Mouse (Mus musculus): ENCODE results near the gene Mfsd4a. TPM values are rescaled to one million over a fixed set of nuclear protein-coding genes. Genes with fewer than 3 reads are reported as not detected.
A peak's percentile ranks its signal among the peaks of the same experiment; 100 is the strongest.

The Mfsd4a gene
- polyA plus RNA-seq, 1 experiment from 2014 or later: 8.7 TPM

DNA sequence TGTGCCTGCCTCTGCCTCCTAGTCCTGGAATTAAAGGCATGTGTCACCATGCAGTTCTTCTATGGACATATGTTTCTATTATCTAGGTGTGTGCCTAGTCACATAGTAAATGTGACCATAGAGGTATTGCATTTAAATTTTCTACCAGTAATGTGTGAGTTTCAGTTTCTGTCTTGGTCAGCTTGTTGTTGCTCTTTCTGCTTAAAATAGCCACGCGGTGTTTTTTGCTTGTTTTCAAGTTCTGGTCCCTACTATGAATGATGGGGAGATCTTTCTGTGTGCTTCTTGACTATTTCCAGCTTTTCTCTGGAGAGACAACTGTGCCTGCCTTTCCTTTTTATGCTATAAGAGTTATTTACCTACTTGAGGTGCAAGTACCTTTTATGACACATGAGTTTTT is 56.1 kb downstream of the Mfsd4a start:
- WGBS: 81% methylated on average over 2 of the region's 2 CpGs
- no peak overlapping the region for H3K9ac ChIP-seq (ENCODE audit: low read depth, low read length)
- no peak for ATAC-seq
- H3K4me3 ChIP-seq (ENCODE audit: low read length): no peak overlapping the region
- peaks cover 4% of the 10 kb centered on the region; the same call in 1 of the 2 replicates for H3K36me3 ChIP-seq (ENCODE audit: control insufficient read depth, insufficient read depth, low read length)
- H3K4me1 ChIP-seq (ENCODE audit: control insufficient read depth, insufficient read depth, low read length): peaks cover 11% of the 10 kb centered on the region
- H3K4me2 ChIP-seq (ENCODE audit: low read depth, low read length): no peak overlapping the region
- no peaks in the 10 kb centered on the region for H3K27me3 ChIP-seq (replicated peaks; ENCODE audit: control insufficient read depth, insufficient read depth, low read length)
- no peak overlapping the region for H3K27ac ChIP-seq (ENCODE audit: low read length)
- no peaks in the 10 kb centered on the region for H3K9me3 ChIP-seq (ENCODE audit: control insufficient read depth, low read length)

DNA sequence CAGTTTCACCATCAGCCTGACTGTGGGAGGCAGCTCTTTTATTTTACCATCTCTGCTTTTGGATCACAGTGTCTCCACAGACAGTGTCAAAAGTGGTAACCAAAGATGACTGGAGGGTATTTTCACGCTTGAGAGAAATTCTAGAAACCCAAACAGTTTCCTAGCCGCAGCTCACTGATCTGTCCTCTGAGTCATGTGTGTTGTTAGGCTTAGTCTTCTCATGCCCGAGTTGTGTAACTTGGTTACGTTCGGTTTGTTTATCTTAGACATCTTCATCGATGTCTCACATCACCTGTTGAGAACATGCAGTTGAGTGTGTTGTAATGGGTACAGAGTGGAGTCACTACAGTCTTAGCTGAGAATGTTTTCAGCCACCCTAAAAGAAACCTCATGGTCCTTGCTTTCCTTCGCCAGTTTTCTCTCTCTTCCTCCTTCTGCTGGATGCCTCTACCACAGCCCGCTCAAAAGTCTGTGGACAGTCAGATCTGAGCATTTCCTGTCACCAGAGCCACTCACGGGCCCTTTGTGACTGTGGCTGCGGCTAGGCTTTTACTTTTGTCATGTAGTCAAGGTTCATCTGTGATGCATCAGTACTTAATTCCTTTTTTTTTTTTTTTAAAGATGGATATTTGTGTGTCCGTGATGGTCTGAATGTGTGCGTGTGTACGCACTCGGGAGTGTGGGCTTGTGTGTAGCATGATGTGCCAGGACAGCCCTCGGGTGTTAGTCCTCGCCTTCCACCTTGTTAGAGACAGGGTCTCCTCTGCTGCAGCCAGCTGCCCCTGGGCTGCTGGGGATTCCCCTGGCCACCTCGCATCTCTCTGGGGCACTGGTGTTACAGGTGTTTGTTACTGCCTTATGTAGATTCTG is 57.0 kb downstream of the Mfsd4a start:
- Histone ChIP-seq H3K9me3 (ENCODE audit: control insufficient read depth, low read length) (no peaks in the 10 kb centered on the region), H3K9ac (ENCODE audit: low read depth, low read length) (no peak overlapping the region), H3K4me3 (ENCODE audit: low read length) (no peak overlapping the region), H3K36me3 (ENCODE audit: control insufficient read depth, insufficient read depth, low read length) (peaks cover 4% of the 10 kb centered on the region; the same call in 1 of the 2 replicates), H3K27ac (ENCODE audit: low read length) (no peak overlapping the region), H3K4me2 (ENCODE audit: low read depth, low read length) (no peak overlapping the region), H3K4me1 (ENCODE audit: control insufficient read depth, insufficient read depth, low read length) (peaks cover 11% of the 10 kb centered on the region), H3K27me3 (replicated peaks; ENCODE audit: control insufficient read depth, insufficient read depth, low read length) (no peaks in the 10 kb centered on the region)
- WGBS: 81% methylated on average over 17 of the region's 17 CpGs
- ATAC-seq: no peak

DNA sequence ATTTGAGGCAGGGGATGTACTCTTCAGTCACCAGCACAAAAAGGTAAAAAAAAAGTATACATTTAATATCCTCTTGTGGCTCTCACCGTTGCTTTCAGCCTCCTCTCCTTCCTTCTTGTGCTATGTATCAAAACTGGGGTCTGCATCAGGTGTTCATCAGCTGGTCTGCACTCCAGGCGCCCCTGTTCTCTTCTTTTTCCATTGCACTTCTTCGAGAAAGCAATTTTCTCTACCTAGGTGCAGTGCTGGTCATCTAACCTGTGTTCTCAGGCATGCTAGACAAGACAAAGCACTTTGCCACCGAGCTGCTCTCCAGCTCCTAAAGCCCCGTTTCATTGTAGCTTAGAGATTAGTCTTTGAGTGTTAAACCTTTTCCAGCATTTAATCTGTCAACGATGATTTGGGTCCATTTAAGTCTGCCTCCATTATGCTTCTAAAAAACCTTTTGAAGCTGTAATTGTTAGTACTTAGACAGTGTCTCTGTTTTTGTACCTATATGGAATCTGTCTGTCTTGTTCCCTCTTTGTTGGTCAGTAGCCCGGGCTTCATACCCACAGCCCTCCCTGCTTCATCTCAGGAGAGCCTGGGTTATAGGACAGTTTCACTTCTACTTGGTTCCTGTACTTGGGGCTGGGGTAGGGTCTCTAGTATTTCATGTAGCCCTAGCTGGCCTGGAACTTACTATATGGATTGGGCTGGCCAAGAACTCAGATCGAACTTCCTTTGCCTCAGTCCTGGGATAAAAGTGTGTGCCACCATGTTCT is 58.8 kb downstream of the Mfsd4a start:
- 37% methylated on average over 8 of the region's 8 CpGs for WGBS
- no peak for ATAC-seq
- Histone ChIP-seq H3K4me3 (ENCODE audit: low read length) (peak overlapping the region; percentile 81), H3K4me2 (ENCODE audit: low read depth, low read length) (peak overlapping the region; percentile 83), H3K9ac (ENCODE audit: low read depth, low read length) (peak overlapping the region; percentile 92), H3K27ac (ENCODE audit: low read length) (0 out of 2 replicates have a peak overlapping the region, but pooled peaks have one; percentile 16), H3K27me3 (replicated peaks; ENCODE audit: control insufficient read depth, insufficient read depth, low read length) (no peaks in the 10 kb centered on the region), H3K4me1 (ENCODE audit: control insufficient read depth, insufficient read depth, low read length) (peaks cover 11% of the 10 kb centered on the region), H3K9me3 (ENCODE audit: control insufficient read depth, low read length) (no peaks in the 10 kb centered on the region), H3K36me3 (ENCODE audit: control insufficient read depth, insufficient read depth, low read length) (no peaks in the 10 kb centered on the region)

DNA sequence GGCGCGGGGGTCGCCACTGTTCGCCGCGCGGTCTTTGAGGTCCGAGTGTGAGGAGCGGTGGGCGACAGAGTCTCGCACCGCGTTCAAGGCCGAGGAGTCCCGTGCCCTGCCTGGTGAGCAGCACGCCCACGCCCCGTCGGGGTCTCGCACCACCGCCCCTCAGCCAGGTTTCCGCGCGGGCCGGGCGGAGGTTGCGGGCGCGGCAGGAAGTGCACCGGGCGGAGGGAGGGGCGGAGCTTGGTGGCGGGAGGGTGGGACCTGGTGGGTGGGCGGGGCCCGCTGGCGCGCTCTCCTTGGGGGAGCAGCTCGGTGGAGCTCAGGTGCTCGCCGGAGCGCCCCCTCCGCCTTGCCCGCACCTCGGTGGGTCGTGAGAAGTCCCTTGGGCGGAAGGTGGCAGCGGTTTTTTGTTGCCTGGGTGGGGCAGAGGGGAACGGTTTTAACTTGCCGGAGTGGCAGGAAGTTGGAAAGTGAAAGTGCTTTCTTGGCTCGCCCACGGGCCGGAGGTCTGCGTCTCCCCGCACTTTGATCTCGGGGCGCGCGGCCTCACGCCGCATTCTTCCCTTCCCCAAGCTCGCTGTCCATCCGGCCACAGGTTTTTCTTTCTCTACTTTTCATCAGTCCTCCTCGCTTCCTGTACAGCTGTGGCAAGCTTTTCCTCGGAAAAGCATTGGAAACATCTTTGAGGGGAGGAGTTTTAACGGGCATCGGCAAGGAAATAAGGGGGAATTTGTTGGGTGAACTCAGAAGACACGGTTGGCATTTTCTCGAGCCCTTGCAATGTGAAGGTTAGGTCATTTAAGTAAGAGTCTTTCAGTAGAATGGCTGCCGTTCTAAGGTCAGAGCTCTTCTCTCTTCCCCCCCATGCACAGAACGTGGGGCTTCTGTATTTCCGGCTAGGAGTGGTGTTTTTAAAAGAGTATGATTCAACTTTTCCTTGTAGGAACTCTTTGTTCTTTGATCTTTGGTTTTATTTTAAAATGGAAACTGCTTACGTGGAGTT is 59.7 kb downstream of the Mfsd4a start:
- Histone ChIP-seq H3K36me3 (ENCODE audit: control insufficient read depth, insufficient read depth, low read length) (no peaks in the 10 kb centered on the region), H3K9ac (ENCODE audit: low read depth, low read length) (peak overlapping the region; percentile 92), H3K4me1 (ENCODE audit: control insufficient read depth, insufficient read depth, low read length) (peaks cover 11% of the 10 kb centered on the region), H3K27ac (ENCODE audit: low read length) (peak overlapping the region; percentile 99), H3K4me3 (ENCODE audit: low read length) (peak overlapping the region; percentile 81), H3K9me3 (ENCODE audit: control insufficient read depth, low read length) (no peaks in the 10 kb centered on the region), H3K4me2 (ENCODE audit: low read depth, low read length) (peak overlapping the region; percentile 83), H3K27me3 (replicated peaks; ENCODE audit: control insufficient read depth, insufficient read depth, low read length) (no peaks in the 10 kb centered on the region)
- under 1% methylated on average over 61 of the region's 72 CpGs for WGBS
- peak; percentile 95 for ATAC-seq

DNA sequence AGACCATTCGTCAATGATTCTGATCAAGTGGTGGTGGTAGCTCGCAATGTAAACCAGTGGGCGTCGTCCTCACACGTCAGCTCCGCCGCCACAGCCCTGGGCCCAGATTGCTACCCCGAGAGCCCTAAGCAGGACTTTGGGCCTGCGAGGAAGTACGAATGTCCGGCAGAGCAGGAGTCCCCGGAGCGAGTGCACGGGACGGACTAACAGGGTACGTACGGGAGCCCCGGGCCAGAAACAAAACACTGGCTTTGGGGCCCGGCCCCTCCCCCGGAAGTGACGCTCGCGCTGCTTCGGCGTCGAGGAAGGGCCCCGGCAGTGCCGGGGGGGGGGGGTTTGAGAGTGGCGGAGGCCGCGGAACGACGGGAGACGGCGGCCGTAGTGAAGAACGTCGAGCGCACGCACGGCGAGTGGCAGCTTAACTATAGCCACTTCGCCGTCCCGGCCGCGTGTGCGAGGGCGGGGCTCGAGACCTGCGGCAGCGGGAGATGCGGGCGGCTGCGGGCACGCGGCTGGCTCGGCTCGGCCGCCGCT is 60.5 kb downstream of the Mfsd4a start, which contains the start of gene Elk4:
Gene Elk4, plus strand, starts transcription at position 326 of the 534 bp plus-strand sequence.
- peak; percentile 87 for ATAC-seq
- H3K27me3 ChIP-seq (replicated peaks; ENCODE audit: control insufficient read depth, insufficient read depth, low read length): no peaks in the 10 kb centered on the region
- H3K27ac ChIP-seq (ENCODE audit: low read length): peak within 1 kb of the TSS; percentile 99
- peak within 1 kb of the TSS; percentile 92 for H3K9ac ChIP-seq (ENCODE audit: low read depth, low read length)
- WGBS: 0% methylated on average over 52 of the region's 61 CpGs
- no peaks in the 10 kb centered on the region for H3K9me3 ChIP-seq (ENCODE audit: control insufficient read depth, low read length)
- peaks cover 11% of the 10 kb centered on the region for H3K4me1 ChIP-seq (ENCODE audit: control insufficient read depth, insufficient read depth, low read length)
- peak within 1 kb of the TSS; percentile 83 for H3K4me2 ChIP-seq (ENCODE audit: low read depth, low read length)
- no peaks in the 10 kb centered on the region for H3K36me3 ChIP-seq (ENCODE audit: control insufficient read depth, insufficient read depth, low read length)
- peak within 1 kb of the TSS; percentile 81 for H3K4me3 ChIP-seq (ENCODE audit: low read length)

DNA sequence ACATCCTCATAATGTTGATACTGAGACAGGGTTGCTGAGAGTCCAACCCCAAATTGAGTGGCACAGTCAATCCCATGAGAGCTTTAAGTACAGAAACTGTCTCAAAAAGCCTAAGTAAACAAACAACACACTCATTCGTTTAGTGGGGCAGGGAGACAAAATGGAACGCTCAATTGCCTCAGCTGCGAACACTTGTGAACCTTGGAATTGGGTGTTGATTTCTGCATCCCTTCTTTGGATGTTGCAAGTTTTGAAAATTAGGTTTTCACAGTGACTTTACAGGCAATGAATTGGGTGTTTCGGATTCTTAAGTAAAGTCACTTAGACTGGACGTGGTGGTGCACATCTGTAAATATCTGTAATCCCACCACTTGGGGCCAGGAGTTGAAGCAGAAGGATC is 61.1 kb downstream of the Mfsd4a start:
- Histone ChIP-seq H3K9me3 (ENCODE audit: control insufficient read depth, low read length) (no peaks in the 10 kb centered on the region), H3K36me3 (ENCODE audit: control insufficient read depth, insufficient read depth, low read length) (no peaks in the 10 kb centered on the region), H3K27ac (ENCODE audit: low read length) (peak overlapping the region; percentile 99), H3K4me2 (ENCODE audit: low read depth, low read length) (peak overlapping the region; percentile 52), H3K4me3 (ENCODE audit: low read length) (peak overlapping the region; percentile 81), H3K9ac (ENCODE audit: low read depth, low read length) (peak overlapping the region; percentile 16; the same call in 1 of the 2 replicates), H3K27me3 (replicated peaks; ENCODE audit: control insufficient read depth, insufficient read depth, low read length) (no peaks in the 10 kb centered on the region), H3K4me1 (ENCODE audit: control insufficient read depth, insufficient read depth, low read length) (peaks cover 11% of the 10 kb centered on the region)
- 24% methylated on average over 5 of the region's 5 CpGs for WGBS
- no peak for ATAC-seq

DNA sequence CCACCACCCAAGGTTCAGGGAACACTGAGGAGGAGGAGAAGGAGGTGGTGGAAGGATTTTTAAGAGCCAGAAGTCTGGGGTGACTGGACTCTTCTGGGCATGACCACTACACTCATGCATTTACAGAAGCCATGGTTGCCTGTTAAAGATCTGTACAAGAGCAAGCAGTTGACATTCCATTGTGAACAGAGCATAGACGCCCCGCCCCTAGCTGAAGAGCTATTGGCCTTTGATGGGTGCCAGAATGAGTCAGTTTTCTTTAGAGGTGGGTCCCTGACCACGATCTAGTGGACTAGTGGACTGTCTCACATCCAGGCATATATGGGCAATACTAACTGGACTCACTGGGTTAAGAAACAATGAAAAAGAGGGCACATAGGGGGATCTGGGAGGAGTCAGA is 61.8 kb downstream of the Mfsd4a start:
- no peaks in the 10 kb centered on the region for H3K9me3 ChIP-seq (ENCODE audit: control insufficient read depth, low read length)
- no peak overlapping the region for H3K9ac ChIP-seq (ENCODE audit: low read depth, low read length)
- H3K4me2 ChIP-seq (ENCODE audit: low read depth, low read length): no peak overlapping the region
- H3K4me1 ChIP-seq (ENCODE audit: control insufficient read depth, insufficient read depth, low read length): peaks cover 11% of the 10 kb centered on the region
- WGBS: 78% methylated on average over 3 of the region's 3 CpGs
- no peaks in the 10 kb centered on the region for H3K27me3 ChIP-seq (replicated peaks; ENCODE audit: control insufficient read depth, insufficient read depth, low read length)
- H3K27ac ChIP-seq (ENCODE audit: low read length): no peak overlapping the region
- H3K4me3 ChIP-seq (ENCODE audit: low read length): no peak overlapping the region
- no peak for ATAC-seq
- no peaks in the 10 kb centered on the region for H3K36me3 ChIP-seq (ENCODE audit: control insufficient read depth, insufficient read depth, low read length)

DNA sequence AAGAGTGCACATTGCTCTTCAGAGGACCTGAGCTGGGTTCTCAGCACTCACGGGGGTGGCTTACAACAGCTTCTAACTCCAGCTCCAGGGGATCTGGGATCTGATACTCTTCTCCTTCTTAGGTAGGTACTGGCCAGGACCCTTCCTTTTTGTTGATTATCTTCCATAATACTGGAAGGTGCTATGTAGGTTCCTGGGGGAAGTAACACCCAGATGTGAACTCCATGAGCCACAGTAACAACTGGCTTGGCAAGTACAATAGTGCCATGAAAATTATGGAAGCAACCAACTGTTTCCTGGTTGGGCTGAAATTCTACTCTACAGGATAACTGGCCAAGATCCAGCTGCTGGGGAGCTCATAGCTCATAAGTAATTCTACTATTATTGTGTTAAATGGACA is 62.4 kb downstream of the Mfsd4a start:
- no peaks in the 10 kb centered on the region for H3K27me3 ChIP-seq (replicated peaks; ENCODE audit: control insufficient read depth, insufficient read depth, low read length)
- no peak overlapping the region for H3K27ac ChIP-seq (ENCODE audit: low read length)
- WGBS: 85% methylated on average over 1 of the region's 1 CpGs
- peaks cover 11% of the 10 kb centered on the region for H3K4me1 ChIP-seq (ENCODE audit: control insufficient read depth, insufficient read depth, low read length)
- no peaks in the 10 kb centered on the region for H3K9me3 ChIP-seq (ENCODE audit: control insufficient read depth, low read length)
- H3K36me3 ChIP-seq (ENCODE audit: control insufficient read depth, insufficient read depth, low read length): no peaks in the 10 kb centered on the region
- H3K4me3 ChIP-seq (ENCODE audit: low read length): no peak overlapping the region
- no peak overlapping the region for H3K9ac ChIP-seq (ENCODE audit: low read depth, low read length)
- ATAC-seq: no peak
- H3K4me2 ChIP-seq (ENCODE audit: low read depth, low read length): no peak overlapping the region
